Comparison of ENCODE assay signal across 21 mouse cellular contexts in genomic region chr1:132910414-132911041, GRCm38 (mm10). TPM values are rescaled to one million over a fixed set of nuclear protein-coding genes. Genes with fewer than 3 reads are reported as not detected.
DNase-seq lines count a peak whose midpoint lies in the region; ATAC-seq lines count a peak whose summit lies in the region.
"Had no signal": no experiment of that assay in that cellular context is flagged by ENCODE, and none has a peak within 500 bp of the region (broad histone marks: within the 10 kb centered on the region; RNA-seq: fewer than 3 reads in every experiment).

No protein-coding gene starts in this region.

- H3K27me3 ChIP-seq in hindbrain, embryonic 12.5 days = no peaks in the 10 kb centered on the region
- H3K27me3 ChIP-seq in hindbrain, embryonic 10.5 days (ENCODE audit: insufficient read depth, poor library complexity, severe bottlenecking) = no peaks in the 10 kb centered on the region
- no peaks in the 10 kb centered on the region for H3K27me3 ChIP-seq in midbrain, embryonic 15.5 days (replicated peaks)
- H3K27me3 ChIP-seq in midbrain, embryonic 10.5 days (ENCODE audit: low read depth, poor library complexity, severe bottlenecking) = no peaks in the 10 kb centered on the region
- no peaks in the 10 kb centered on the region for H3K27me3 ChIP-seq in midbrain, embryonic 16.5 days (ENCODE audit: control insufficient read depth, insufficient read depth, low read depth, low read length)
- H3K27me3 ChIP-seq: liver, embryonic 12.5 days had no signal

- WGBS in hindbrain, embryonic 12.5 days = 45% methylated on average over 11 of the region's 11 CpGs
- WGBS in hindbrain, embryonic 10.5 days = 76% methylated on average over 11 of the region's 11 CpGs
- 51% methylated on average over 11 of the region's 11 CpGs for WGBS in midbrain, embryonic 15.5 days
- WGBS in midbrain, embryonic 10.5 days = 73% methylated on average over 11 of the region's 11 CpGs
- 50% methylated on average over 11 of the region's 11 CpGs for WGBS in midbrain, embryonic 16.5 days

- DNase-seq in hindbrain, embryonic 10.5 days (ENCODE audit: low spot score) = no peak
- DNase-seq in midbrain, embryonic 10.5 days (ENCODE audit: low spot score) = no peak
- DNase-seq in adrenal gland, adult 2 months = no peak
- no peak for DNase-seq in adrenal gland, adult (ENCODE audit: inconsistent age in 2 of 2, low spot score in 1 of 2)
- DNase-seq: cerebellum, adult 8-10 months; heart, postnatal 10 days; kidney, adult 2 months; kidney, postnatal 10 days; lung, adult 2 months; right cerebral cortex, adult 18-20 months had no signal

- H3K36me3 ChIP-seq in hindbrain, embryonic 12.5 days = no peaks in the 10 kb centered on the region
- no peaks in the 10 kb centered on the region for H3K36me3 ChIP-seq in hindbrain, embryonic 10.5 days
- H3K36me3 ChIP-seq in midbrain, embryonic 15.5 days (replicated peaks) = no peaks in the 10 kb centered on the region
- no peaks in the 10 kb centered on the region for H3K36me3 ChIP-seq in midbrain, embryonic 10.5 days
- no peaks in the 10 kb centered on the region for H3K36me3 ChIP-seq in midbrain, embryonic 16.5 days (ENCODE audit: control insufficient read depth, insufficient read depth, low read length)
- H3K36me3 ChIP-seq: G1E; liver, embryonic 12.5 days had no signal

- peak overlapping the region; percentile 48 for H3K27ac ChIP-seq in hindbrain, embryonic 12.5 days
- H3K27ac ChIP-seq in hindbrain, embryonic 10.5 days = no peak overlapping the region
- H3K27ac ChIP-seq in midbrain, embryonic 15.5 days = 0 out of 2 replicates have a peak overlapping the region, but pooled peaks have one; percentile 31
- H3K27ac ChIP-seq in midbrain, embryonic 10.5 days (replicated peaks) = no peak overlapping the region
- H3K27ac ChIP-seq in midbrain, embryonic 16.5 days (ENCODE audit: low read length) = no peak overlapping the region
- H3K27ac ChIP-seq: liver, embryonic 12.5 days; stomach, postnatal 0 days had no signal

- H3K4me2 ChIP-seq in hindbrain, embryonic 12.5 days (replicated peaks) = no peak overlapping the region
- H3K4me2 ChIP-seq in midbrain, embryonic 15.5 days = no peak overlapping the region
- no peak overlapping the region for H3K4me2 ChIP-seq in midbrain, embryonic 16.5 days (ENCODE audit: low read length)
- H3K4me2 ChIP-seq: heart, embryonic 11.5 days; liver, embryonic 12.5 days had no signal

- no peaks in the 10 kb centered on the region for H3K9me3 ChIP-seq in hindbrain, embryonic 12.5 days (replicated peaks)
- no peaks in the 10 kb centered on the region for H3K9me3 ChIP-seq in hindbrain, embryonic 10.5 days
- H3K9me3 ChIP-seq in midbrain, embryonic 15.5 days = no peaks in the 10 kb centered on the region
- H3K9me3 ChIP-seq in midbrain, embryonic 10.5 days (replicated peaks) = no peaks in the 10 kb centered on the region
- no peaks in the 10 kb centered on the region for H3K9me3 ChIP-seq in midbrain, embryonic 16.5 days (replicated peaks; ENCODE audit: control insufficient read depth, low read length, poor library complexity, severe bottlenecking)
- H3K9me3 ChIP-seq: G1E; liver, embryonic 12.5 days had no signal

- no peak overlapping the region for H3K4me3 ChIP-seq in hindbrain, embryonic 12.5 days
- no peak overlapping the region for H3K4me3 ChIP-seq in hindbrain, embryonic 10.5 days
- no peak overlapping the region for H3K4me3 ChIP-seq in midbrain, embryonic 15.5 days
- no peak overlapping the region for H3K4me3 ChIP-seq in midbrain, embryonic 10.5 days
- no peak overlapping the region for H3K4me3 ChIP-seq in midbrain, embryonic 16.5 days (ENCODE audit: low read depth, low read length)
- H3K4me3 ChIP-seq: liver, embryonic 12.5 days; megakaryocyte, embryonic 14.5 days had no signal

- H3K4me1 ChIP-seq in hindbrain, embryonic 12.5 days = peaks cover 22% of the 10 kb centered on the region
- H3K4me1 ChIP-seq in hindbrain, embryonic 10.5 days (replicated peaks) = peaks cover 15% of the 10 kb centered on the region; the same call in 1 of the 2 replicates
- peaks cover 23% of the 10 kb centered on the region for H3K4me1 ChIP-seq in midbrain, embryonic 15.5 days
- peaks cover 11% of the 10 kb centered on the region; the same call in 1 of the 2 replicates for H3K4me1 ChIP-seq in midbrain, embryonic 10.5 days
- H3K4me1 ChIP-seq in midbrain, embryonic 16.5 days (ENCODE audit: control insufficient read depth, insufficient read depth, low read length) = peaks cover 17% of the 10 kb centered on the region
- H3K4me1 ChIP-seq: liver, embryonic 12.5 days; megakaryocyte, embryonic 14.5 days had no signal

- ATAC-seq in hindbrain, embryonic 12.5 days (ENCODE audit: low FRiP score) = peak; percentile 69
- ATAC-seq in midbrain, embryonic 15.5 days (replicated peaks) = peak; percentile 34; the same call in 1 of the 2 replicates
- ATAC-seq in midbrain, embryonic 16.5 days = peak; percentile 30; the same call in 1 of the 2 replicates
- ATAC-seq: inflammation-experienced regulatory T-cells, adult 6 months; liver, embryonic 12.5 days had no signal

- no peak overlapping the region; the same call in 1 of the 2 replicates for H3K9ac ChIP-seq in hindbrain, embryonic 12.5 days
- H3K9ac ChIP-seq in midbrain, embryonic 15.5 days = no peak overlapping the region
- no peak overlapping the region for H3K9ac ChIP-seq in midbrain, embryonic 16.5 days (ENCODE audit: low read depth, low read length)
- H3K9ac ChIP-seq: liver, embryonic 12.5 days had no signal

RNA-seq across cellular contexts. Expression of gene Lrrn2, which starts 30.5 kb away (rescaled TPM):
- 17.0 and 18.8 TPM in 2 replicates for polyA plus RNA-seq in hindbrain, embryonic 12.5 days (2016; fragmentation: Nextera tagmentation; extraction: Ambion mirVana)
- 7.3 and 10.4 TPM in 2 replicates for polyA plus RNA-seq in hindbrain, embryonic 10.5 days (2016; fragmentation: Nextera tagmentation; extraction: Ambion mirVana)
- 56.8 and 60.2 TPM in 2 replicates for polyA plus RNA-seq in midbrain, embryonic 15.5 days (2015; fragmentation: Nextera tagmentation; extraction: Ambion mirVana)
- polyA plus RNA-seq in midbrain, embryonic 10.5 days (2016; fragmentation: Nextera tagmentation; extraction: Ambion mirVana) = 7.6 and 10.2 TPM in 2 replicates
- 59.1 and 61.4 TPM in 2 replicates for polyA plus RNA-seq in midbrain, embryonic 16.5 days (2015; fragmentation: Nextera tagmentation; extraction: Ambion mirVana)
- 10 to 100 TPM in 1 of 2 experiments, 1 to 10 TPM in 1; 5.3 to 25.9 TPM for total RNA-seq in adrenal gland, adult 2 months (2021)
- 15.4 and 18.2 TPM in 2 replicates for polyA plus RNA-seq in adrenal gland, adult 2 months (2012; rRNA removed)
- total RNA-seq: common myeloid progenitor, adult 5-6 weeks; granulocyte monocyte progenitor cell, adult 5-6 weeks had no signal
- polyA plus RNA-seq: G1E had no signal

Comparison
In these comparisons a context has a peak if more than half of its experiments do, and no peak if none do; other contexts are left out.
1. H3K27ac ChIP-seq: peak in hindbrain, embryonic 12.5 days (single experiment) and midbrain, embryonic 15.5 days (single experiment); none in hindbrain, embryonic 10.5 days (single experiment), midbrain, embryonic 10.5 days (single experiment) and midbrain, embryonic 16.5 days (single experiment).
2. Peak in every context shown above with its lines, with median percentiles within 50 percentile points of each other: ATAC-seq.